Mouse (Mus musculus) testis, adult 2 months (tissue): ENCODE measurements around the gene Gm49333.

Experiments used
- CTCF ChIP-seq: fragments of 200-500 bp; IDR thresholded peaks from 2 replicates; pipeline ENCODE4 v1.5.1; 2012; ENCODE audit warnings: low read depth, mild to moderate bottlenecking, inconsistent platforms, low read length, moderate library complexity; ENCODE audit not compliant: control insufficient read depth, insufficient read depth, insufficient replicate concordance
- POLR2A ChIP-seq: fragments of 200-500 bp; IDR thresholded peaks from 2 replicates; pipeline ENCODE4 v1.6.1; 2012; ENCODE audit warnings: low read depth, mild to moderate bottlenecking, inconsistent platforms, low read length, moderate library complexity; ENCODE audit not compliant: control insufficient read depth

DNA sequence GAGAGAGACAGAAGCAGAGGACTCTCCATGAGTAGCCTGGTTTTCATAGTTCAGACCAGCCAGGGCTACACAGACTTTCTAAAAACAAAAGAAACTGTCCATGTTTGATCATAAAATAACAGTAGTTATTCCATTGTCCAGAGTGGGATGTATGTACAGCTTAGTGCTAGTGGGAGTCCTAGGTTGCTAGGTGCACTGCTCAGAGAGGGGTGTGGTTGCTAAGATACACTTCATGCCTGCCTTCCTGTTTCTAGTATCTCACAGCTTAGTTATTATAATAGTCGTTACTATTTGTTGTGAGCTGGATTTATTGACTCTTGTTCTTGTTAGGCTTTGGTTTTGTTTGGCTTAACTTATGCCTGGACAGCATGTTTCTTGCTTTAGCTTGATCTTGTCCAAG, 46.3 kb upstream of the Gm49333 start:
- TF ChIP-seq CTCF: no peak
- no peak for TF ChIP-seq POLR2A
